Mouse (Mus musculus): ENCODE results near the gene Morn5. TPM values are rescaled to one million over a fixed set of nuclear protein-coding genes. Genes with fewer than 3 reads are reported as not detected.

The Morn5 gene
- polyA plus RNA-seq, 1 experiment from 2014 or later: not detected

GRCm38 (mm10) chr2:36099739-36100138 lies 50.5 kb downstream of the Morn5 start:
- H3K4me2 ChIP-seq (replicated peaks; ENCODE audit: low read depth): no peak overlapping the region
- ATAC-seq: no peak
- 22% methylated on average over 6 of the region's 6 CpGs for WGBS
- no peaks in the 10 kb centered on the region for H3K4me1 ChIP-seq (replicated peaks; ENCODE audit: control insufficient read depth, insufficient read depth, low read length)
- peaks cover 97% of the 10 kb centered on the region for H3K27me3 ChIP-seq (replicated peaks; ENCODE audit: control insufficient read depth, insufficient read depth, low read length)
- H3K9ac ChIP-seq (ENCODE audit: low read depth, low read length): no peak overlapping the region
- H3K27ac ChIP-seq (ENCODE audit: low read depth, low read length): no peak overlapping the region
- no peak for TF ChIP-seq CTCF (IDR thresholded peaks at IDR 0.05; ENCODE audit: low read depth)
- H3K36me3 ChIP-seq (ENCODE audit: control insufficient read depth, insufficient read depth): no peaks in the 10 kb centered on the region
- H3K4me3 ChIP-seq (ENCODE audit: low read depth, low read length): no peak overlapping the region
- H3K9me3 ChIP-seq (ENCODE audit: control insufficient read depth): no peaks in the 10 kb centered on the region

GRCm38 (mm10) chr2:36101866-36102558 lies 52.8 kb downstream of the Morn5 start:
- H3K9ac ChIP-seq (ENCODE audit: low read depth, low read length): no peak overlapping the region
- no peaks in the 10 kb centered on the region for H3K36me3 ChIP-seq (ENCODE audit: control insufficient read depth, insufficient read depth)
- TF ChIP-seq CTCF (IDR thresholded peaks at IDR 0.05; ENCODE audit: low read depth): no peak
- H3K27ac ChIP-seq (ENCODE audit: low read depth, low read length): no peak overlapping the region
- no peak for ATAC-seq
- H3K4me2 ChIP-seq (replicated peaks; ENCODE audit: low read depth): peak overlapping the region; percentile 66
- WGBS: 5% methylated on average over 28 of the region's 28 CpGs
- H3K4me1 ChIP-seq (replicated peaks; ENCODE audit: control insufficient read depth, insufficient read depth, low read length): no peaks in the 10 kb centered on the region
- peaks cover 95% of the 10 kb centered on the region for H3K27me3 ChIP-seq (replicated peaks; ENCODE audit: control insufficient read depth, insufficient read depth, low read length)
- H3K9me3 ChIP-seq (ENCODE audit: control insufficient read depth): no peaks in the 10 kb centered on the region
- 0 out of 2 replicates have a peak overlapping the region, but pooled peaks have one; percentile 43 for H3K4me3 ChIP-seq (ENCODE audit: low read depth, low read length)

- peak overlapping the region; percentile 66 for H3K4me2 ChIP-seq (replicated peaks; ENCODE audit: low read depth)
- no peaks in the 10 kb centered on the region for H3K4me1 ChIP-seq (replicated peaks; ENCODE audit: control insufficient read depth, insufficient read depth, low read length)
- ATAC-seq: no peak
- no peak overlapping the region for H3K9ac ChIP-seq (ENCODE audit: low read depth, low read length)
- H3K36me3 ChIP-seq (ENCODE audit: control insufficient read depth, insufficient read depth): no peaks in the 10 kb centered on the region
- H3K9me3 ChIP-seq (ENCODE audit: control insufficient read depth): no peaks in the 10 kb centered on the region
- peaks cover 94% of the 10 kb centered on the region for H3K27me3 ChIP-seq (replicated peaks; ENCODE audit: control insufficient read depth, insufficient read depth, low read length)
- no peak overlapping the region for H3K27ac ChIP-seq (ENCODE audit: low read depth, low read length)
- no peak for TF ChIP-seq CTCF (IDR thresholded peaks at IDR 0.05; ENCODE audit: low read depth)
- 0 out of 2 replicates have a peak overlapping the region, but pooled peaks have one; percentile 43 for H3K4me3 ChIP-seq (ENCODE audit: low read depth, low read length)
- WGBS: 2% methylated on average over 21 of the region's 21 CpGs
Observed at GRCm38 (mm10) chr2:36102559-36102946, 53.3 kb downstream of the Morn5 start.

- Histone ChIP-seq H3K27me3 (replicated peaks; ENCODE audit: control insufficient read depth, insufficient read depth, low read length) (peaks cover 94% of the 10 kb centered on the region), H3K36me3 (ENCODE audit: control insufficient read depth, insufficient read depth) (no peaks in the 10 kb centered on the region), H3K4me3 (ENCODE audit: low read depth, low read length) (peak overlapping the region; percentile 43), H3K27ac (ENCODE audit: low read depth, low read length) (no peak overlapping the region), H3K4me1 (replicated peaks; ENCODE audit: control insufficient read depth, insufficient read depth, low read length) (no peaks in the 10 kb centered on the region), H3K9me3 (ENCODE audit: control insufficient read depth) (no peaks in the 10 kb centered on the region), H3K4me2 (replicated peaks; ENCODE audit: low read depth) (peak overlapping the region; percentile 66), H3K9ac (ENCODE audit: low read depth, low read length) (no peak overlapping the region)
- TF ChIP-seq CTCF (IDR thresholded peaks at IDR 0.05; ENCODE audit: low read depth): no peak
- ATAC-seq: no peak
- 5% methylated on average over 21 of the region's 21 CpGs for WGBS
Observed at GRCm38 (mm10) chr2:36103069-36103554, 53.9 kb downstream of the Morn5 start.

GRCm38 (mm10) chr2:36103555-36104367 lies 54.5 kb downstream of the Morn5 start:
- Histone ChIP-seq H3K27ac (ENCODE audit: low read depth, low read length) (no peak overlapping the region), H3K4me1 (replicated peaks; ENCODE audit: control insufficient read depth, insufficient read depth, low read length) (no peaks in the 10 kb centered on the region), H3K4me3 (ENCODE audit: low read depth, low read length) (peak overlapping the region; percentile 43), H3K27me3 (replicated peaks; ENCODE audit: control insufficient read depth, insufficient read depth, low read length) (peaks cover 87% of the 10 kb centered on the region), H3K36me3 (ENCODE audit: control insufficient read depth, insufficient read depth) (no peaks in the 10 kb centered on the region), H3K9me3 (ENCODE audit: control insufficient read depth) (no peaks in the 10 kb centered on the region), H3K9ac (ENCODE audit: low read depth, low read length) (no peak overlapping the region; the same call in 1 of the 2 replicates), H3K4me2 (replicated peaks; ENCODE audit: low read depth) (peak overlapping the region; percentile 66)
- WGBS: 2% methylated on average over 38 of the region's 38 CpGs
- ATAC-seq: no peak
- TF ChIP-seq CTCF (IDR thresholded peaks at IDR 0.05; ENCODE audit: low read depth): no peak

GRCm38 (mm10) chr2:36104436-36104955 lies 55.2 kb downstream of the Morn5 start:
- peaks cover 80% of the 10 kb centered on the region for H3K27me3 ChIP-seq (replicated peaks; ENCODE audit: control insufficient read depth, insufficient read depth, low read length)
- no peak for ATAC-seq
- no peaks in the 10 kb centered on the region for H3K4me1 ChIP-seq (replicated peaks; ENCODE audit: control insufficient read depth, insufficient read depth, low read length)
- WGBS: under 1% methylated on average over 32 of the region's 32 CpGs
- peak overlapping the region; percentile 43 for H3K4me3 ChIP-seq (ENCODE audit: low read depth, low read length)
- H3K36me3 ChIP-seq (ENCODE audit: control insufficient read depth, insufficient read depth): no peaks in the 10 kb centered on the region
- no peak overlapping the region for H3K27ac ChIP-seq (ENCODE audit: low read depth, low read length)
- no peak for TF ChIP-seq CTCF (IDR thresholded peaks at IDR 0.05; ENCODE audit: low read depth)
- H3K9ac ChIP-seq (ENCODE audit: low read depth, low read length): peak overlapping the region; percentile 11; the same call in 1 of the 2 replicates
- H3K9me3 ChIP-seq (ENCODE audit: control insufficient read depth): no peaks in the 10 kb centered on the region
- H3K4me2 ChIP-seq (replicated peaks; ENCODE audit: low read depth): peak overlapping the region; percentile 66

Measured in intestine, postnatal 0 days (tissue).